ENCODE assay signal across 25 mouse cellular contexts in the genomic region with DNA sequence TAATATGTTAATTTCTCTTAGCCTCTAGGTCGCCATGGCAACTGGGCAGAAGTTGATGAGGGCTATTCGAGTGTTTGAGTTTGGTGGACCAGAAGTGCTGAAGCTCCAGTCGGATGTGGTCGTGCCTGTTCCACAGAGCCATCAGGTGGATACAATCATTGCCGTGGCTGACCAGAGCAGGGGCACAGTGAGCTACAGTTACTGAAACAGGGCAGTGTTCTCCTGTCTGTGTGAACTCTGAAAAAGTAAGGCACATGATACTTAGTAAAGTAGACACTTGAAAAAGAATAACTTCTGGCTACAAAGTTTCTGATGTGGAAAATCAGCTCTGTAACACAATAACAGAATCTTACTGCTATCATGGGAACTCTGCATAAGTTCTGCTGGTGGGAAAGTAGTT. TPM values are rescaled to one million over a fixed set of nuclear protein-coding genes. Genes with fewer than 3 reads are reported as not detected.
"Had no signal": no experiment of that assay in that cellular context is flagged by ENCODE, and none has a peak within 500 bp of the region (broad histone marks: within the 10 kb centered on the region; RNA-seq: fewer than 3 reads in every experiment).

No protein-coding gene starts in this region.

- H3K9me3 ChIP-seq: heart, embryonic 13.5 days; heart, embryonic 15.5 days; hindbrain, embryonic 13.5 days; hindbrain, embryonic 15.5 days; kidney, embryonic 15.5 days; limb, embryonic 13.5 days; limb, embryonic 15.5 days had no signal

- H3K4me1 ChIP-seq: heart, embryonic 13.5 days; heart, embryonic 15.5 days; hindbrain, embryonic 13.5 days; hindbrain, embryonic 15.5 days; kidney, embryonic 15.5 days; limb, embryonic 13.5 days; limb, embryonic 15.5 days had no signal

- H3K27me3 ChIP-seq: heart, embryonic 13.5 days; heart, embryonic 15.5 days; hindbrain, embryonic 13.5 days; hindbrain, embryonic 15.5 days; kidney, embryonic 15.5 days; limb, embryonic 13.5 days; limb, embryonic 15.5 days had no signal

- H3K9ac ChIP-seq: heart, embryonic 13.5 days; heart, embryonic 15.5 days; hindbrain, embryonic 13.5 days; hindbrain, embryonic 15.5 days; kidney, embryonic 15.5 days; limb, embryonic 13.5 days; limb, embryonic 15.5 days had no signal

- H3K4me2 ChIP-seq: heart, embryonic 11.5 days; heart, embryonic 13.5 days; heart, embryonic 15.5 days; hindbrain, embryonic 13.5 days; hindbrain, embryonic 15.5 days; kidney, embryonic 15.5 days; limb, embryonic 13.5 days; limb, embryonic 15.5 days had no signal

- ATAC-seq: forebrain, embryonic 16.5 days; hindbrain, postnatal 0 days; intestine, embryonic 16.5 days had no signal

- H3K4me3 ChIP-seq: gastrocnemius, adult 2 months; heart, embryonic 13.5 days; heart, embryonic 15.5 days; hindbrain, embryonic 13.5 days; hindbrain, embryonic 15.5 days; kidney, embryonic 15.5 days; limb, embryonic 13.5 days; limb, embryonic 15.5 days had no signal

- DNase-seq: gastrocnemius, adult 2 months; gastrocnemius, postnatal 10 days; gastrocnemius, postnatal 25 days; heart, adult 18-20 months; heart, postnatal 14 days; heart, postnatal 36 days; kidney, adult 18-20 months; kidney, postnatal 10 days; layer of hippocampus, adult 9-11 months; layer of hippocampus, postnatal 36 days; left cerebral cortex, postnatal 4 days had no signal

- H3K27ac ChIP-seq: gastrocnemius, adult 2 months; heart, embryonic 13.5 days; heart, embryonic 15.5 days; hindbrain, embryonic 13.5 days; hindbrain, embryonic 15.5 days; hindbrain, postnatal 0 days; kidney, embryonic 15.5 days; limb, embryonic 13.5 days; limb, embryonic 15.5 days had no signal

RNA-seq across cellular contexts. Expression of a gene that starts 58.8 kb away (rescaled TPM):
- total RNA-seq: gastrocnemius, postnatal 25 days; granulocyte monocyte progenitor cell, adult 5-6 weeks; hematopoietic stem cell, adult 5-6 weeks had no signal
- polyA plus RNA-seq: intestine, embryonic 16.5 days; liver, adult 2 months had no signal
